Mouse (Mus musculus): ENCODE results near the gene Itpkb.
A peak's percentile ranks its signal among the peaks of the same experiment; 100 is the strongest.

The Itpkb gene

GRCm38 (mm10) chr1:180347059-180347458, 16.8 kb downstream of the Itpkb start:
- no peak for DNase-seq

- DNase-seq: no peak
These were observed 17.6 kb downstream of the Itpkb start for GRCm38 (mm10) chr1:180347907-180348306.

GRCm38 (mm10) chr1:180349090-180349489, 18.8 kb downstream of the Itpkb start:
- no peak for DNase-seq

- DNase-seq: no peak
These were observed 22.0 kb downstream of the Itpkb start for GRCm38 (mm10) chr1:180352258-180352657.

GRCm38 (mm10) chr1:180354129-180354528, 23.8 kb downstream of the Itpkb start:
- DNase-seq: peak; percentile 64

- no peak for DNase-seq
These were observed 24.9 kb downstream of the Itpkb start for GRCm38 (mm10) chr1:180354976-180355730.

GRCm38 (mm10) chr1:180356176-180356575, 25.9 kb downstream of the Itpkb start:
- no peak for DNase-seq

GRCm38 (mm10) chr1:180356857-180357256, 26.6 kb downstream of the Itpkb start:
- no peak for DNase-seq

GRCm38 (mm10) chr1:180357893-180358331, 27.6 kb downstream of the Itpkb start:
- DNase-seq: no peak

GRCm38 (mm10) chr1:180358466-180358865, 28.2 kb downstream of the Itpkb start:
- DNase-seq: no peak

GRCm38 (mm10) chr1:180359311-180359710, 29.0 kb downstream of the Itpkb start:
- DNase-seq: peak; percentile 52

GRCm38 (mm10) chr1:180362176-180362575, 31.9 kb downstream of the Itpkb start:
- DNase-seq: no peak

GRCm38 (mm10) chr1:180362844-180363243, 32.6 kb downstream of the Itpkb start:
- no peak for DNase-seq

GRCm38 (mm10) chr1:180363317-180363716, 33.0 kb downstream of the Itpkb start:
- DNase-seq: peak; percentile 72

GRCm38 (mm10) chr1:180364005-180364404, 33.7 kb downstream of the Itpkb start:
- peak; percentile 68 for DNase-seq

- DNase-seq: no peak
These were observed 34.4 kb downstream of the Itpkb start for GRCm38 (mm10) chr1:180364720-180365119.

- DNase-seq: peak; percentile 97
These were observed 35.0 kb downstream of the Itpkb start for GRCm38 (mm10) chr1:180365180-180365810.

- DNase-seq: no peak
These were observed 35.9 kb downstream of the Itpkb start for GRCm38 (mm10) chr1:180365983-180366811.

- no peak for DNase-seq
These were observed 36.8 kb downstream of the Itpkb start for GRCm38 (mm10) chr1:180367045-180367619.

GRCm38 (mm10) chr1:180367626-180368025, 37.3 kb downstream of the Itpkb start:
- DNase-seq: no peak

- DNase-seq: no peak
These were observed 37.8 kb downstream of the Itpkb start for GRCm38 (mm10) chr1:180368112-180368511.

- DNase-seq: no peak
These were observed 38.4 kb downstream of the Itpkb start for GRCm38 (mm10) chr1:180368646-180369045.

Data from lung, postnatal 36 days (tissue).